Mouse (Mus musculus): ENCODE measurements around the gene Gemin4.

The Gemin4 gene

DNA sequence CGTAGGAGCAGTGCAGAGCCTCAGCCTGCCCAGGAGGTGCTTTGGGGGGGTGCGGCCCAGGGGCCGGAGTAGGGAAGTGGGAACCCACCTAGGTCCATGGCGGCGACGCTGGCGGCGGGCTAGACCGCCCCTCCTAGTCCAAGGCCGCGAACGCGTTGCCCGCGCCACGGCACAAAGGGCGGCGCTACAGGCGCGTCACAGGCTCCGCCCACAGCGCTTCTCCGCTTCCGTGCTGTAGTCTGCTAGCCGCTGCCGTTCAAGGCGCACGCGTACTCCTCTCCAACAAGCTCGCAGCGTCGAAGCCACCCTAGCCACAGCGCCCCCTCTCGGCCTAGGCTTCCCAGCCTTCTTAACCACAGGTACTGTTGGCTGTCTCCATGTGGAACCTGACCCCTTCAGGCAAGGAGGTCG is at the start of gene Gemin4, which contains the start of gene Dbil5:
Gene Gemin4, minus strand, starts transcription at position 275 of the 411 bp plus-strand sequence.
Gene Dbil5, plus strand, starts transcription at position 219 of the 411 bp plus-strand sequence.
- DNase-seq (ENCODE audit: low spot score), result peak; percentile 95

DNA sequence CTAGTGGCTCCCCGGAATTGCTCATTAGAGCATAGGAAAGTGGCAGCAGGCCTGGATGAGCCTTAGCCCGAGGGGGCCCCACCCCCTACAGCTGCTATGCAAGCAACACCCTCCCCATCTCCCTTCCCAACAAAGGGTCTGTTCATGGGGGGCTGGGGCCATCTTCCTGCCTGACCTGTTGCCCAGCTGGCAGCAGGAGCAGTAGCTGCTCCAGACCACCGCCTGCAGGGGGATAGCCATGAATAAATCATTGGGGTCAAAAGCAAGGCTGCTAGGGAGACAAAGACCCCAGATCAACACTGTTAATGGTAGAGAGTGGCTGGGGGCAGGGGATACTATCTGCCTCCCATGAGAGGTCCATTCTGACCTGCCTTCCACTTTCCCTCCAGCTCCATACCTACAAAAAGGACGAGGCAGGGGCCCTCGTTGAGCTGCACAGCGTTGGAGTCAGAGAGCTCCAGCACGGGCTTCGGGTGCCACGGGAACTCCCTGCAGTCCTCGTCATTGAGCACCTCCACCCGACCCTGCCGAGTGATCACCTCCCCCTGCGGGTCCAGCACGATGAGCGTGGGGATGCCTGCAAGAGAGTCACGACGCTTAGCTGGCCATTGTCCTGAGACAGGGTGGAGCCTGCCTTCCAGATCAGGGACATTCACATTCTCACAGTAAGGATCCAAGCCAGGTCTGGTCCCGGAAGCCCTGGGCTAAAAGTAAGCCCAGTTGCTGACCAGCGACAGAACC is 45.3 kb upstream of the Gemin4 start:
- DNase-seq (ENCODE audit: low spot score), result no peak

DNA sequence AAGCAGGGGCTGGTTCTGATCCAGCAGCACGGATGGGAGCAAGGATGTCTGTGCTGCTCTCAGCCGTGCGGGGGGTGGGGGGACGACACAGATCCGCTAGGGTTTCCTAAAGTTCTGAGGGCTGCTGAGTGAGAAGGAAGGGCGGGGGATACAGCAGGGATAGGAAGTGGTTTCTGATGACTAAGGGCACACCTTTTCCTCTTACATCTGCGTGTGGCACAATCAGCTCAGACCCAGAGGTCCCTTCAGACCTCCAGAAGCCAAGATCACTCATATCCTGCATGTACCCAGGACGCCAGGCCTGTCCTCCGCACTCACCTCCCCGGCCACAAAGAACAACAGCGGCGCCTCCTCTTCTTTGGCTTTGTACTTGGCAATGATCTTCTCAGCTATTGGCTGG is 43.8 kb upstream of the Gemin4 start:
- no peak for DNase-seq (ENCODE audit: low spot score)

DNA sequence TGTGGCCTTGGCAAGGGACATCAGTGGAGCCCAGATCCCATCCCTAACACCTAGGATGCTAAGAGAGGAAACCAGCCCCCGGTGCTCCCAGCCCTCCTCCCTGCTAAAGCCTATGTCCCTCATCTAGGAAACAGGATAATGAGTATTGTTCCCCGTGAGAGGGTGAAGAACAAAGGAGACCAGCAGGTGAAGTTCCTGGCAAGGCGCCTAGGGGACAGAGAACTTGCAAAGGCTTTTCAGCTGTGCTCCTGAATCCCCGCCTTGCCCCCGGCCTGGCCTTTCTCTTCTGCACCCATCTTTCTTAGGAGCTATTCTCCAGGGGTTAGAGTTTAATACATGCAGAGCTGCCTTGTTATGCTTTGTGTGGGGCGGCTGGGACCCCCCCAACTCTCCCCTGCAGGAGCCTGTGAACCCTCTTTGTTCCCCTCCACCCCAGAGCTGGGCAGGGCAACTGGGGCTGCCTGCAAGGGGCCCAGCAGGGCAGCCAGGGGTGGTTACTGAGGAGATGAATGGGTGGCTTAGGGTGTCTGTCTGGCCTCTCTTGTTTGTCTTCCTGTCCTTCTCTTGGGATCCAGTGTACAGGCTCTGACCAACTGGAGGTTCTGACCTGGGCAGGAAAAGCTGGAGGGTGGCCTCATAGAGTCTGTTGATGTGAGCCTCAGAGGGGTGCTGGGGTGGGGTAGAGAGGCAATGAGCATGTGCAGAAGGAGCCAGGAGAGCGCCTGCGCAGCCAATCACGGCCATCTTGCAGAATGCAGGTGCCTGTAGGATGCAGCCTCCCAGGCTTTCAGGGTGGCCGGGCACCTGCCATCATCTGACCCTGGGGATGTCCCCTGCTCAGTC is 43.0 kb upstream of the Gemin4 start:
- DNase-seq (ENCODE audit: low spot score), result no peak

- no peak for DNase-seq (ENCODE audit: low spot score)
Observed at GRCm38 (mm10) chr11:76258511-76258910, 41.0 kb upstream of the Gemin4 start.

GRCm38 (mm10) chr11:76257386-76257785 is 39.9 kb upstream of the Gemin4 start:
- no peak for DNase-seq (ENCODE audit: low spot score)

- no peak for DNase-seq (ENCODE audit: low spot score)
Observed at GRCm38 (mm10) chr11:76256129-76256528, 38.7 kb upstream of the Gemin4 start.

GRCm38 (mm10) chr11:76255431-76256001 is 38.1 kb upstream of the Gemin4 start:
- DNase-seq (ENCODE audit: low spot score), result no peak

DNA sequence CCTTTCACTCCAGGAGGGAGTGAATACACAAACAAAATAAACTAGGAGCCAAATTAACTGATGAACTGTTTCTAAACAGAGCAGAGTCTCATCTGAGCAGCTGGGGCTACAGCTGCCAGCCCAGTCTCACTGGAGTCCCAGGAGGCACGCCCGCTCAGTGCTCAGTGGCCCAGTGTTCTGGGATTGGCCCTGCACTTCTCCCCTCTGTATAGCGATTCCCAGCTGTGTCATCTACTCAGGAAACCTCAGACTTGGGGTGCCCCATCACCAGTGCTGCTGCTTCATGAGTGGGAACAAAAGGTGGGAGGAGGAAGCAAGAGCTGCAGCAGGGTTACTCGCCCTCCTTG is 36.4 kb upstream of the Gemin4 start:
- DNase-seq (ENCODE audit: low spot score), result no peak

- peak; percentile 69 for DNase-seq (ENCODE audit: low spot score)
Observed at GRCm38 (mm10) chr11:76253145-76253917, 35.9 kb upstream of the Gemin4 start.

GRCm38 (mm10) chr11:76252036-76252435 is 34.6 kb upstream of the Gemin4 start:
- no peak for DNase-seq (ENCODE audit: low spot score)

DNA sequence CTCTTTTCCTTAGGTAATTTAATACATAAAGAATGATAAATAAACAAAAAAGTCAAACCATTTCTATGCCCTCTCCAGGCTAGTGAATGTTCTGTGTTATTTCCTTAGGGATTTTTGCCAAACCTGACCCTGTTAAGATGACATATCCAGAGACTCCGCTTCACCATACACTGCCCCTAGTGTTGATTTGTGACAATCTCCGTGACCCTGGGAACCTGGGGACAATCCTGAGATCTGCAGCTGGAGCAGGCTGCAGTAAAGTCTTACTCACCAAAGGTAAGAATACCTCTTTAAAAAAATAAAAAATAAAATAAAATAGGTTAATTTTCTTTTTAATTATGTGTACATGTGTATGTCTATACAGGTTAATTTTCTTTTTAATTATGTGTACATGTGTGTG is 29.8 kb upstream of the Gemin4 start:
- no peak for DNase-seq (ENCODE audit: low spot score)

GRCm38 (mm10) chr11:76246439-76246838 is 29.0 kb upstream of the Gemin4 start:
- no peak for DNase-seq (ENCODE audit: low spot score)

GRCm38 (mm10) chr11:76243811-76244546 is 26.5 kb upstream of the Gemin4 start:
- no peak for DNase-seq (ENCODE audit: low spot score)

DNA sequence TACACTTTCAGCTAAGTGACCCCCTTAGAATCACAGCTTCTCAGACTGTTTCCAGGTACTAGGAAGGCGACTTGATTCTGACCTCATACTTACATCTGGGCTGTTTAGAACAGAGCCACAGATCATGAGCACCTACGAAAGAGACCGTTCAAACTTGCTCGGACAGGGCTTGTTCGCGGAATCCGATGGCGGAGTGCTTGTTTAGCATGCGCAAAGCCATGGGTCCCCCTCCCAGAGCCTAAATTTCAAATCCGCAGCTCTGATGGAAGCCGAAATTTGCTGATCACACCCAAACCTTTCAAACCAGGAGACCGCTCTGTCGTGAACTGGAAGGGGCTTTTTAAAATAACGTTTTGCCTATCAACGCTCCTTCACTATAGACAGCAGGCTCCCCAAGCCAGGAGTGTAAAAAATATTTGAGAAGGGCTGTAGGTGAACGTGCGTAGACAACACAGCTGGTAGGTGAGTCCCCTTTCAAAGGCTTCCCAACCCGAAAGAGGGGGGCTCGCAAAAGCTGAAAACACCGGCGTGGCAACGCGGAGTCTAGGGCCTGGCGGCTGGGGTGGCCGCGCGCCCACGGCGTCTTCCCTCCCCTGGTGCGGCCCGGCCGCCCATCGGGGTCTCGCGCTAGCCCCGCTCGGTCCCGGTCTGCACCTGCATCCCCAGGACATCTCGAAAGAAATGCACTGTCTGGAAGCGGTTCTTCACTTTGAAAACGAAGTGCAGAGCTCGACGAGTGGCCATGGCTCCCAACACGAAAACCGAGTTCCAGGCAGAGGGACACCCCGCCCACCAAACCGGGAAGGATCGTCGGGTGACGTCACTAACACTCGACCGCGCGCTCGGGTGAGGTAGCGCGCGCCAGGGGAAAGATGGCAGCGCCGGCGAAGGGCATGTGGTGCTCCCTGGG is 25.7 kb upstream of the Gemin4 start, which contains the start of the genes Mrm3 and Glod4:
Gene Mrm3, plus strand, starts transcription at position 815 of the 910 bp plus-strand sequence.
Gene Glod4, minus strand, starts transcription at position 825 of the 910 bp plus-strand sequence.
- peak; percentile 91 for DNase-seq (ENCODE audit: low spot score)

DNA sequence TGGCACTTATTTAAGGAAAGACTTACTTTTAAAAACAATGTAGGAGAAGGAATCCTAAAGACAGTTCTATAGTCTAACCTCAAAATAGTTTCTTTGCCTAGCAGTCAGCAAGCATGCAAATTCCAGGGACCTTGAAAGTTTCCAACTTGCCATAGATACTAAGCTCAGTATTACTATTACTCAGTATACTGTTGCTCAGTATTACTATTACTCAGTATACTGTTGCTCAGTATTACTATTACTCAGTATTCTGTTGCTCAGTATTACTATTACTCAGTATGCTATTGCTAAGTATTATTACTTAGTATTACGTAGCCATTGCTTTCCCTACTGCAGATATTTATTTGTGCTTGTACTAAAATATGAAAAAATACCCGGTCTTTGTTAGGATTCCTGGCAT is 22.3 kb upstream of the Gemin4 start:
- no peak for DNase-seq (ENCODE audit: low spot score)

GRCm38 (mm10) chr11:76236136-76236535 is 18.7 kb upstream of the Gemin4 start:
- DNase-seq (ENCODE audit: low spot score), result no peak

- no peak for DNase-seq (ENCODE audit: low spot score)
Observed at GRCm38 (mm10) chr11:76225051-76225450, 7.6 kb upstream of the Gemin4 start.

DNA sequence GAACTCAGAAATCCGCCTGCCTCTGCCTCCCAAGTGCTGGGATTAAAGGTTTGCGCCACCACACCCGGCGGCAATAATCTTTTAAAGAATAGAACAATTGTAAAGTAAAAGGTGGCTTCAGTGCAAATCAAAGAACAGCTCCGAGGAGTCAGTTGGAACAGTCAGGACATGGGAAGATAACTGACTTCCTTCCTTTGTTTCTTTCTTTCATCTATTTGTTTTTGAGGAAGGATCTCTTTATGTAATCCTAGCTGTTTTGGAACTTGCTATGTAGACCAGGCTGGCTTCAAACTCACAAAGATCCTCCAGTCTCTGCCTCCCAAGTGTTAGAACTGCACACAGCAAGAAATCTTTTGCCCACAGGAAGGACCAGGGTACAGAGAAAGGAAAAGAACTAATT is 7.2 kb upstream of the Gemin4 start:
- DNase-seq (ENCODE audit: low spot score), result no peak
